Mouse (Mus musculus) cerebellum, adult (tissue): ENCODE results near the gene Rgs9bp.

Experiments
- ATAC-seq: cut with Nextera tagmentation; 2 replicates; pipeline ENCODE4 v1.9.2; 2017; ENCODE audit warnings: mild to moderate bottlenecking, moderate library complexity, mixed read lengths; ENCODE audit not compliant: insufficient number of reproducible peaks, low FRiP score, low TSS enrichment

The Rgs9bp gene

DNA sequence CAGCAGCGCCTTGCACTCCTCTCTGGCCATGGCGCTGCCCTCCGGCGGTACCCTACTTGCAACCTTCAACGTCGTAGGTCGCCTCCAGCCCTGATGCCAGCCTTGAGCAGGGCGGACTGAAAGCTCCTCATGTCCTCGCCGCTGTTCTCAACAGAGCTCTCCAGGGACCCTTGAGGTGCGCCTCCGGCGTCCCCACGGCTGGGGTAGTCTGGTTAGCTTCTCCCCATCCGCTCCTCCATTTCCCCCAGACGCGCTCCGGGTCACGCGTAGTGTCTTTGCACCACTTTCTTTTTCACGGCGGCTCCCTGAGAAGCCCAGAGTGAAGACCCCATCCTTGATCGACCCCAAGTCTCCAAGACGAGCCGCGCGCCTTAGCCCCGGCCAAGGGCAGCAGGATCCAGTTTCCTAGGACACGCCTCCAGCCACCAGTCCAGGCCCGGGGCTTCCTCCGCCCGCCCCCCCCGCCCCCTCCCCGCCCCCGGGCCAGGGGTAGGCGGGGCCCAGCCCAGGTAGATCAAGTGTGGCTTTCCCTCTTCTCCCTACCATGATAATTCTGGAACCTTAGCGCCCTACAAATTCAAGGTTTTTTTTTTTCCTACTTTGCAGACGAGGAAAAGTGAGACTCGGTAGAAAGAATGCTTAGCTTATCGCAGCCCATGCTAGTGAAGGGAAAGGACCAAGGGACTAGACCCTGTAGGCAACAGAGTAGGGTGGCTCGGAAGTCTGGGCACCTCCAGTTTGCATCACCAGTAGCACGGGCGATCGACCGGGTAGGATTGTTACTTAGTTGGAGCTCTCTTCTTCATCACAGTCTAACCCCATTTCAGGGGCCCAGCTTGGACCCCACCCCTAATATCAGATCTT is at the start of gene Rgs9bp:
TSS of gene Rgs9bp (minus strand) at position 392 of the 864 bp plus-strand sequence.
- no peak for ATAC-seq

DNA sequence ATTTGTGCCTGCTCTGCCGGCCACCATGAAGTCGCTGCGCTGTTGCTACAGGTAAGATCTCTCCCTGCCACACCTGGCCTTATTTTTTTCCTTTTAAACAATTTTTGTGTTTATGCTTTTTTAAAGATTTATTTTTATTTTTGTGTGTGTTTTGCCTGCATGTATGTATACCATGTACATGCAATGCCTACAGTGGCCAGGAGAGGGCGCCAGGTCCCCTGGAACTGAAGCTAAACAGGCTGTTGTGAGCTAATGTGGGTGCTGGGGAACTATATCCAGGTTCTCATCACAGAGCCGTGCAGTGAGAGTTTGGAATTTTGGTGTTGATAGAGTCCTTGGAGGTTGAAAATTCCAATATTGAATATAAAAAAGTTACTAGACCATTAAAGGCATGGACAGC is 43.1 kb upstream of the Rgs9bp start:
- no peak for ATAC-seq

DNA sequence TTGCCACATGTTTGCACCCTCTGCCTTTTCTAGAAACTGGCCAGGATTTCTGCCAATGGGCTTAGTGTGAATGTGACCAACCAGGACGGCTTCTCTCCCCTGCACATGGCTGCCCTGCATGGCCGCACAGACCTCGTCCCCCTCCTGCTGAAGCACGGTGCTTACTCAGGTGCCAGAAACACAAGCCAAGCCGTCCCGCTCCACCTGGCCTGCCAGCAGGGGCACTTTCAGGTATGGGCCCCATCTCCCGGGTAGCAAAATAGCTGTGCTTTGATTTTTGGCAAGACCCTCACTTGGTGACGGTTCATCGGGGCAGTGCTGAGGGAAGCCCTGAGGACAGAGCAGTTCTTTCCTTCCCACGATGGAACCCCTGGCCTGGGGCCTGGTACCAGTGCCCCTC is 42.0 kb upstream of the Rgs9bp start:
- no peak for ATAC-seq

DNA sequence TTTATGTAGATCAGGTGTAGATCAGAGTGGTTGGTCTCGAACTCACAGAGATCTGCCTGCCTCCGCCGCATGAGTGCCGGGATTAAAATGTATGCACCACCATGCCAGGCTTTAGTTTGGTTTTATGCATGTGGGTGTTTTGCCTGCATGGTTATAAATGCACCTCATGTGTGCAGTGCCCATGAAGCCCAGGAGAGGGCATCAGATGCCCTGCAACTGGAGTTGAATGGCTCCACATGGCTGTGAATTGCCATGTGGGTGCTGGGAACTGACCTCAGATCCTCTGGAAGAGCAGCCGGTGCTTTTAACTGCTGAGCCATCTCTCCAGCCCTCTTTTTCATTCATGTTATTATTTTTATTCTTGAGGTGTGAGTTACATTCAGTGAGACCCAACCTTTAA is 40.7 kb upstream of the Rgs9bp start:
- ATAC-seq = no peak

DNA sequence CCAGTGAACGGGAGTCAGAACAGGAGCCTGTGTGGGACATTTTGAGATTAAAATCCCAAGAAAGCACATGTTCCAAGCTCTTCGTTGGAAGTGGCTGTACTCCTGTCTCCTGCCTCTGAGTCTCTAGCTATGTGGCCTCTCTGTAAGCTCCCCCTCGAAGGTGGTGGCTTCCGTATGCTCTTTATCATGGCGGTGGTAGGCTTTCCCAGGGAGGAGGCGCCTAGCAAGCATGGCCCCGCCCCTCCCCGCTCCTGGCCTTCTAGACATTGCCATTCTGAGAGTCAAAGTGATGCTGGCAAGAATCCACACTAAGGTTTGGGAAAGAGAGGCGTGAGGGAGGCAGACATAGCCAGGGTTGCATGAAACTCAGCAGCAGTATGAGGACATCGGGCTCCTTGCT is 37.2 kb upstream of the Rgs9bp start:
- no peak for ATAC-seq

DNA sequence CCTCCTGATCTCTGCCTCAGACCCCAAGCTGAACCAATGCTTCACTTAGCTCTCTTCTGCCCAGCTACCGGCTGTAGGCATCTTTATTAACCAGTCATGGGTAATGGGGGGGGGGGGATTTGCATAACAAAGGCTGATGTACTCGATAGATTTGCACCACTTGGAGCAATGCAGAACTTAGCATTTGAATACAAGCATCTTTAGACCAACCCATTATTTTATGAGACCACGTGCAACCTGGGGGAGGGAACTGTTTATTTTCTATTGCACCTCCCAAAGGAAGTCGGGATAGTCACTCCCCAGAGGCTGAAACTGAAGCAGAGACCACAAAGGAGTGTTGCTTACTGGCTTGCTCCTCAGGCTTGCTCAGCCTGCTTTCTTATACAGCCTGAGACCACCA is 32.1 kb upstream of the Rgs9bp start:
- no peak for ATAC-seq

DNA sequence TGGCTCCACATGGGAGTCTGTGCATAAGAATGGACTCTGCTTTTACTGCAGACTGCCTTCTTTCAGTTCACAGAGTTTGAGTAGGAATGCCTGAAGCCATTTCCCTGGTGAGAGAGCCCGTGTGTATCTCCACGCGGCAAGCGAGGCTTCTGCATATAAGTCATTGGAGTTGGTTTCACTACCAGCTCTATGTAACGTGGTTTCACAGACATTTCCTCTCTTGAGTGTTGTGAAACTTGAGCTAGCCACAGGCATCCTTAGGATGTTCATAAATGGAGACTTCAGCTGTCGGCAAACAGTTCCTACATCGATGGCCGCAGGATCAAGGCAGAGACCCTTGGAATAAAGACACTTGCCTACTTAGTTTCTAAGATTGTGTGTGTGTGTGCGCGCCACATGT is 23.9 kb upstream of the Rgs9bp start:
- no peak for ATAC-seq

DNA sequence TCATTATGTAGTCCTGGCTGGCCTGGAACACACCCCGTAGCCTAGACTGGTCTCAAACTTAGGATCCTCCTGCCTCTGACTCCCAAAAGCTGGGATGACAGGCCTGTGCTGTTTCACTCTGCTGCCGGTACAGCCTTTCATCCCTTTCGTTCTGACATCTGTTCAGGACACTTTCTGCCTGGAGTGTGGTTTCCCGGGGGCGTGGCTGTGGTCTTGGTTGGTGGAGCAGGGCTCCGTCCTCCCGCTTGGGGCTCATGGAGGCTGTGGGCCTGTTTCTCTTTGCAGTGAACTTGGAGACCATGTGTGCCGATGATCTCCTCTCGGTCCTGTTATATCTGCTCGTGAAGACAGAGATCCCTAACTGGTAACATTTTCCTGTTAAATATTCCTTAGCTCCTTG is 21.4 kb upstream of the Rgs9bp start:
- no peak for ATAC-seq

DNA sequence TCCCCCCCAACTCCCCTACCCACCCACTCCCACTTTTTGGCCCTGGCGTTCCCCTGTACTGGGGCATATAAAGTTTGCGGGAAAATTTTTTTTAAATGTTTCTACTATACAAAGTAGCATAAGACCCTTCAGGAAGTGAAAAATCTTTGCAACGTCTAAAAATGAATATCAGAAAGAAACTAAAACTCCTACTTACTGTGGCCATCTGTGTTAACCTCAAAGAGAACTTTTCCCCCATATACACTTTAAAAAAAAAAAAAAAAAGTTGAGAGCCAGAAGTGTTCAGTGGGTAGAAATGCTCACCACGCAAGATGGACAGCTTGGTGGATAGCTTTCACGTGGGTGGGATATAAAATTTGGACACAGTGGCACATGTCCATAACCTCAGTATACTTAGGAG is 17.4 kb upstream of the Rgs9bp start:
- no peak for ATAC-seq

DNA sequence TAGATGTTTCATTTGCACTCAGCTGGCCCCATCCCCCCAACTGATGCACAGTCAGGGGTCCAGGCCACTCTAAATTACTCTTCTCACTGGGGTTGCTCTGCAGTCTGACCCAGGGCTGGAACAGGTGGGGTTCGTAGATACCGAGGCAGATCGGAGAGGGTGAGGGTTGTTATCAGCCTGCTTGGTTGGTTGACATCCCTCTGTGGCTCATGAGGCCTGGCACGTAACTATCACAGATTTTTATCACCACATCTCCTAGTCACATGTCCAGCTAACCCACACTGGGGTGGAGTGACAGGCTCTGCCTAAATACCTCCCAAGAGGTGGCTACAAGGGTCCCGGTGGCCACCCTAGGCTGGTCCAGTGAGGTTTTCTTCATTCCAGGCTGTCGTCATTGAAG is 15.7 kb upstream of the Rgs9bp start:
- no peak for ATAC-seq

DNA sequence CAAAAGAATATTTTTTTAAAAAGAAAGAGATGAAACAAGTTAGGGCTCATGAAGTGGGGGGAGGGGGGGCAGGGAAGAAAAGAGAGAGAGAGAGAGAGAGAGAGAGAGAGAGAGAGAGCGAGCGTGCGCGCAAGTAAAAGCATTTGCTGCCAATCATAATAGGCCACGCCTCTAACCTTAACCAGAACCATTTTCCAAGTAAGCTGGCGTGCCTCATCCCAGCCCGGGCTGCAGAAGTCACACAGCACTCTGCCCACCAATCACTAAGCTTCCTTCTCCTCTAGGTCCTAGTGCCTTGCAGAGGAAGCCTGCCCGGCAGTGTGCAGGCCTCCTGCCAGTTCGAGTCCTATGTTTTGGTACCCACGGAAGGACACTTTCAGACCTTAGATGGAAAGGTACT is 14.6 kb upstream of the Rgs9bp start:
- no peak for ATAC-seq

DNA sequence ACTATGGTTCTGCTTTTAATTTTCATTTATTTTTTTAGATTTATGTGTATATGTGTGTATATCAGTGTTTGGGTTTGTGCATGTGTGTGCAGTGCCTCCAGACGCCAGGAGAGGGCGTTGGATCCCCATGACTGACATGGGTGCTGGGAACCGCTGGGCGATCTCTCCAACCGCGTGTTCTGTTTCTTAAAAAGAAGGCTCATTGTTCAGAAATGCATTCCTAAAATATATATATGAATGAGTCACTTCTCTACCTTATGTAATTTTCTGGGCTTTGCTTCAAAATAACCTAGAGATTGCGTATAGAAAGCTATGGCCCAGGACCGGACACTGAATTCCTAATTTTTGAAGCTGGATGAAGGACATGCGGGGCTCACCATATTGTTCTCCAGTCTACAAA is 14.1 kb upstream of the Rgs9bp start:
- ATAC-seq = no peak

DNA sequence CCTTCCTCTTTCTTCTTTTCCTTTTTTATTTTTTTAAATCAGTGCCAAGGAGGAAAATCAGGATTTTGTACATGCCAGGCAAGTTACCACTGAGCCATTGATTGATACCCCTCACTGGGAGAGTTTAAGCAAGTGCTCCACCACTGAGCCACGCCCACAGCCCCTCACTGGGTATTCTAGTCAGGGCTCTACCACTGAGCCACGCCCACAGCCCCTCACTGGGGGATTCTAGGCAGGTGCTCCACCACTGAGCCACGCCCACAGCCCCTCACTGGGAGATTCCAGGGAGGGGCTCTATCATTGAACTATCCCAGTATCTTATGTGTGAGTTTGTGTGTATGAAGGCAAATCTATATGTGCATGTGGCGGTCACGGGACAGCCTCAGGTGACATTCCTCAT is 8.9 kb upstream of the Rgs9bp start:
- no peak for ATAC-seq

DNA sequence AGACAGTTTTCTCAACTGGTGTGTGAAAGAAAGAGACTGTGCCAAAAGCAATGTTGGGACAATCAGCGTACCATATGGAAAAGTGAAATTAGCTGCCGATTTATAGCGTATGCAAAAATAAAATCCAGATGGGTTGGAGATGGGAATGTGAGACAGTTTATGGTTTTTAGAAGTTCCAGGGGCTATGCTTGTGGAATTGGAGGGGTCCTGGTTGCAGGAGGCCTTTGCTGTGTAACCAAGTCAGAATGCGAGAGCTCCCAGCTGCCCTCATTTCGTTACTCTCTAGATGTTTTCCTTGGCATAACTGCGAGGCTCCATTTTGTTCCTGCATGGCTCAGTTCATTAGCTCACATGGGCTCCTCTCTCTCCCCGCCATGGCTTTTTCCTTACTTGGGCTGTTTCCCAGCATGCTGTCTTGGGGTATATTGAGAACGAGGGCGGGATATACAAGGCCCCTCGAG is 5.4 kb upstream of the Rgs9bp start:
- no peak for ATAC-seq

DNA sequence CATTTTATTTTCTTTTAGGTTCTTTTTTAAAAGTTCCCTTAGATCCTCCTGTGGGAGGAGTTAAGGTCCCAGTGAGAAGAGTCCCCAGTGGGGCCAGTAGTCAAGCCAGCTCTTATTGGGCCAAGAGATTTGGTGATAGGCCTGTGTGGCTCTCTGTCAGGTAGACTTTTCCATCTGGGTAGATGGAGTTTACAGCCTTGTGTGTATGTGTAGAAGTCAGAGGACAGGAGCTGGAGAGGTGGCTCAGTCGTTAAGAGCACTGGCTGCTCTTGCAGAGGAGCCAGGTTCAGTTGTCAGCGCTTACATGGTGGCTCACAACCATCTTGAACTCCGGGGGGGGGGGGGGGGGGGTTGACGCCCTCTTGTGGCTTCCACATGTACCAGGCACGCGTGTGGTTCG is 4.1 kb upstream of the Rgs9bp start:
- ATAC-seq = no peak

DNA sequence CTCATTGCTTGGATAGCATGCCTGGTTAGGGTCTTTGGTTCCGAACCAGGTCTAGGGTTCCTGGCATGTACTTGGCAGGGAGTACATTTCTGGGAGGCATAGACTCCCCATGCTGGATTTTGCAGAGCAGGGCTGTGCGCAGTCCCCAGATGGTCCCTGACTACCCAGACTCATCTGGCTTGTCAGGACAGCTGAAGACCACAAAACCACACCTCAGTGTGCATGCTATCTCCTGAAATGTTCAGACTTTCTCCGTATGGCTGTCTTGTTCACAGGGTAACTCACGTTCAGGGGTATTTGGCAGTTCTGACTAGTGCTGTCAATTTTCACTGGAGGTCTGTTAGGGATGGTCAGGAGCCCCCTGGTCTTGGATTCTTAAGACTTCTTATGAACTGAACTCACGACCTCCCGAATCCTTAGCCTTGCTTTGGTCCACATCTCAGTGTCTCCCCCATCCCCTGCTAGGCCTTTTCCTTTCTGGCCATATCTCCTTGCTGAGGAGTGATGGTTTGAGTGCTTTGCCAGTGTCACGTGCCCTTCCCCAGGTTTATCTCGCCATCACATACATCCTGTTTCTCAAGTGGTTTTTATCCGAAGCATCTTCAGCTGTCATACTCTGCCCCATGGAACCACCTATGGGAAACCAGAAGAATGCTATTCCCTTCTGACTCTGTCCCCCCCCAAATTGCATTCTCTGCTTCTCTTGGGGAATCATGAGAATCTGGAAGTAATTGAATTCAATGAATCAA is 3.5 kb upstream of the Rgs9bp start:
- ATAC-seq = no peak

DNA sequence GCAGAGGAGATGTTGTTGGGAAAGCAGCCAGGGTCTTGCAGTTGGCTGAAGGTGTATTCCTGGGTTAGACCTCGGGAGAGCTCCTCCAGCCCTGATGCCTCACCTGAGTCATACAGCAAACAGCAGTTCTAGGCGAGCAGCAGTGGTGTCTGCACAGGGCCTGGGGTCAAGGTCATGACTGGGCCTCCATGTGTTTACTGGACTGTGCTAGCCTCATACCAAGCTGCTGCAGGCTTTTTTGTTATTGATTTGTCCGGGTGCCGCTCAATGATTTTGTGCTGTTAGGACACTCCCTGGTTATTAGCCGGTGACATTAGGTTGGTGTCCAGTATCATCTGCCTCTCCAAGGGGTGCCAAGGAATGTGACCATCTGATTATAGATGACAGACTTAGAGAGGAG is 2.3 kb upstream of the Rgs9bp start:
- no peak for ATAC-seq

DNA sequence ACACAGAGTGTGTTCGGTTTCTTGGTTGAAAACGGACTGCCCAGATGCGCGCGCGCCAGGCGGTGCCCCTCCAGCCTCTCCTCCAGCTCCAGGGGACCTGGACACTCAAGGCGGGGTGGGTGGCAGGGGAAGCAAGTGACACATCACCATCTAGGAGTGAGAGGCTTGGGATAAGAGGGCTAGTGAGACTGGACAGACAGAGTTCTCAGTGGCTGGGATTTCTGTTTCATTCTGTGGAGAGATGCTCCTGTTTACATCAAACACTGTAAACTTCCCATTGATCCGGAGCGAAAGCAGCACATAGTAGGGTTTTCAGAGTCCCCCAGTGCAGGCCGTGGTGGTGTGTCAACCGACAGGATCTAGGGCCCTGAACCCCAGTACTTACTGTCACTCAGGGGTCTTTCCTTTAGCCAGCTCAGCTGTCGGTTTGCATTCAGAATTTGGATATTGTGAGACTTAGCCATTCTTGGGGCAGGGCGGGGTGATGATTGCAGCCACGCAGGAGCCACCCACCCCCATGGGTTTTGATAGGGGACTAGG is 1.6 kb upstream of the Rgs9bp start:
- no peak for ATAC-seq

DNA sequence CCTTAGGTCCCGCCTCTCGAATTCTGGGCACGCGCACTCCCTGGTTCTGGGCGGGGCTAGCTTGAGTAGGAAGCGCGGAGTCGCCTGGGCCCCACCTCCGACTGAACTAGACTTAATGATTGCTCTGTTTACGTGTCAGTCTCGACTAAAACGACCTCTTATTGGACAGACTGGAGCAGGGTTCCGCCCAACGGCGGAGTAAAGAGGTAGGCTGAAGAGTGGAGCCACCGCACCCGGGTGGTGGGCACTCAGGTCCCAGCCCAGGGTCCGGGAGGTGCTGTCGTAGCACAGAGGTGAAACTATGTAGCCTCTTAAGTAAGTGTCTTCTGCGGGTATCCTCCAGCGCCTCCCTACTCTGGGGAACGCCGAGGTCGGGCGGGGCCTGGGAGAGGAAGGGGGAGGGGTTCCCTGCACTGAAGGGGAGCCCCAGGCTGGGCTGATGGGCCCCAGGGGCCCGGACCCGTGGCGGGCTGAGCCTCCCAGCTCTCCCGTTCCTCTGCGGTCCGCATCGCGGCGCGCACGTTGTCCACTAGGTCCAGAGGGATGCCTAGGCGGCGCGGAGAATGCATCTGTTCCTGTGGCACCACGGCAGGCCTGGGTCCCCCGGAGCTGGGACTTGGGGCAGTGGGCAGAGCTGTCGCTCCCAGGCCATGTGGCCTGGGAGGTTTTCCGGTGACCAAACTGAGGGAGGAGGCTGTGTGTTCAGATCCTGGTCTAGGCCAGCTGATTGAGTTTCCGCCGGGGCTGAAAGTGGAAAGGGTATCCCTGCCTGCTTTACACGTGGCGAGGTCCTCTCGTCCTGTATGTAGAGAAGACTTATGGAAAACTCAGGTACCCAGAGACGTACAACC is 898 bp upstream of the Rgs9bp start, which contains the start of gene Ankrd27:
TSS of gene Ankrd27 (plus strand) at position 190 of the 851 bp plus-strand sequence.
- peak; percentile 98 for ATAC-seq

DNA sequence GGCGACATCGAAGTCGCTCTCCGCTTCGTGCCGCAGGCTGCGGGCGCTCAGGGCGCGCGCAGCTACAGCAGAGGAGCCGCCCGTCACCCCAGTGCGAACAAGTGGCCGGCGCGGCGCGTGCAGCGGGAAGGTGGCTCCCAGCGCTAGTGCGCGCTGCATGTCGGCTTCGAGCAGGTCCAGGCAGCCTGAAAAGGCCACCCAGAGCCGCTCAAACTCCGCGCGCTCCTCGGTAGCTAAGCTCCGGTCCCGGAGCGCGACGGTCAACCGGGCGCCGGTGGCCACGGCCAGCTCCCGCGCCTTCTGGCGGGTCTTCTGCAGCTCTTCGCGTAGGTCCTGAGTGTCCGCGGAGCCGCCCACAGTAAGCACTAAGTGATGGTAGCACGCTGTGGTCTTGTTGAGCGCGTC is 594 bp downstream of the Rgs9bp start:
- ATAC-seq = no peak
